Mouse (Mus musculus) retina, adult 2 months (tissue): Measurements from ENCODE around the gene Srsf10.

Source experiments
- DNase-seq: peaks from one replicate; pipeline ENCODE4 v3.0.0-alpha.2; 2012; ENCODE audit warnings: low read depth, low spot score

The Srsf10 gene

DNA sequence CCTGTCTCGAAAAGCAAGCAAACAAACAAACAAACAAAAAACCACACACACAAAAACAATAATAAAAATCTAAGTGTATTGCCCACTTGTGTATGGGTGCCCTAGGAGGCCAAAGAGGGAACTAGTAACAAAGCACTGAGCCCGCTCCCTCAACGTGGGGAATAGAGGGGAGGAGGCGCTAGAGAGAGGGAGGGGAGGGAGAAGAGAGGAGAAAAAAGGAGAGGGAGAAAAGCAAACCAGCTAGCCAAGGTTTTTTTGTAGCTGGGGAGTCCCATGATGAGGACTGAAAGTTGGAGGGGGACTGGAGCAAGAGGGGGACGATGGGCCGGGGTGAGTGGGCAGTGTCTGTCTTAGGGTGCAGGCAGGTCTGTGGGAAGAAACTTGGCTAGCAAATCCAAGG is 467 bp upstream of the Srsf10 start:
- no peak for DNase-seq

DNA sequence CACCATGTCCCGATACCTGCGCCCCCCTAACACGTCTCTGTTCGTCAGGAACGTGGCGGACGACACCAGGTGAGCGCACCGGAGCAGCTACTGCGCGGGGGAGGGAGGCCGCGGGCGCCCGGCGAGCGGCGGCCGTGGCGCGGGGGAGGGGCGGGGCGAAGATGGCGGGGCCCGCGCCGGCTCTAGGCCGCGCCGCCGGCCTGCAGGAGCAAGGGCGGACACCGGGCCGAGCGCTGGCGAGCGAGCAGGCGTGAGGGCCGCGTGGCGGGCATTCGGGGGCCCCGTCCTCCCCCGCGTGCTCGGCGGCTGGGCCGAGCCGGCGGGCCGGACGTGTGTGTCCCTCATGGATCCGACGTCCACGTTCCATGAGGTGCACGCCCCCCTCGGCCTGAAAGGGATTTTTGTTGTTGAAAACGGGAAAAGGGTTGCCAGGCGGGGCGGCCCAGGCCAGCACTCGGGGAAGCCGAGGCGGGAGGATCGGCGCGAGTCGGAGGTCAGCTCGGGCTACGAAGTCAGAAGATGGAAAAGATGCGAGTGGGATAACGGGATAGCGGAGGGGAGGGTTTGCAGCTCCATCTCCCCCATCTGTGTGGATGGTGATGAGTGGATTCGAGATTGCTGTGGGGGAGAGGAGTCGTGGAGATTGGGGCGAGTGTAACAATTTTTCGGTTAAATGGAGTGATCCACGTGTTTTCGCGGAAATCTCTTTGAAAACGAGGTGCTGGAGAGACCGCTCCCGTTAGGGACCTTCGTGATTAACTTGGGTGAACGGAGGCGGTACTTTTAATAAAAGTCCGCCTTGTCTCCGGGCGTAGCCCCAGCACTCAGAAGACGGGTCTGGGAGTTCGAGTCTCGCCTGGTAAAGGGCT is 910 bp downstream of the Srsf10 start:
- DNase-seq = no peak

DNA sequence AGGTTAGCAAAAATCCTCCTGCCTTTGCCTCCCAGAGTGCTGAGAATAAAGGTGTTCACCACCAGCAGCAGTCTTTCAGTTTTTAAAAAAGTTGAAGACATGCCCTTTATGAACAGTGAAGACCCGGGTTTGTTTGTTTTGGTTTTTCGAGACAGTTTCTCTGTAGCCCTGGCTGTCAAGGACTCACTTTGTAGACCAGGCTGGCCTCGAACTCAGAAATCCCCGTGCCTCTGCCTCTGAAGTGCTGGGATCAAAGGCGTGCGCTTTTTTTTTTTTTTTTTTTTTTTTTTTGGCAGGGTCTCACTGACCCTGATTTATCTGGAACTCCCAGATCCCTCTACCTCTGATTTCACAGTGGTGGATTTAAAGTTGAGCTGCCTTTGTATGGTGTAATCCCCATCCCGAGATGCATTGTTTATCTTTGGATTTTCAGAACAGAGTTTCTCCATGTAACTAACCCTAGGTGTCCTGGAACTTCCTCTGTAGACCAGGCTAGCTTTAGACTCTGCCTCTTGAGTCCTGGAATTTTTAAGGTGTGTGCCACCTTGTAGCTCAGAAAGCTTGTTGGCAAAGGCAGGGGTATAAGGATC is 2.1 kb downstream of the Srsf10 start:
- DNase-seq = no peak

DNA sequence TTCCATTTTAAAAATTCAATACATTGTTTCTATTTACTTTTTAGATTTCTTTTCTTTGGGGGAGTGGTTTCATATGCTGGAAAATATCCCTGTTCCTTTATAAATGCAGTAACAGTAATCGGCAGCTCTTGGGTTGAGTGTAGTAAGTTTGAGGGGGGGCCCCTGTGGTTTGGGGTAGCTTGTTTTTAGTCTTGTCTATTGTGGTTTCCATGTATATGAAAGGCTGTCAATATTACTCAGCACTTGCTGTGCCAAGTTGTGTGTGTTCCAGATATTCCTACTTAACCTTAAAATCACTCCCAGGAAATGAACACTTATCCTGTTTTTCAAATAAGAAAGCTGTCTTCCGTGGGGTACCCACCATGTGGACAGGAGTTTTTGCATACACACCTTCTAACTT is 13.4 kb downstream of the Srsf10 start:
- no peak for DNase-seq

DNA sequence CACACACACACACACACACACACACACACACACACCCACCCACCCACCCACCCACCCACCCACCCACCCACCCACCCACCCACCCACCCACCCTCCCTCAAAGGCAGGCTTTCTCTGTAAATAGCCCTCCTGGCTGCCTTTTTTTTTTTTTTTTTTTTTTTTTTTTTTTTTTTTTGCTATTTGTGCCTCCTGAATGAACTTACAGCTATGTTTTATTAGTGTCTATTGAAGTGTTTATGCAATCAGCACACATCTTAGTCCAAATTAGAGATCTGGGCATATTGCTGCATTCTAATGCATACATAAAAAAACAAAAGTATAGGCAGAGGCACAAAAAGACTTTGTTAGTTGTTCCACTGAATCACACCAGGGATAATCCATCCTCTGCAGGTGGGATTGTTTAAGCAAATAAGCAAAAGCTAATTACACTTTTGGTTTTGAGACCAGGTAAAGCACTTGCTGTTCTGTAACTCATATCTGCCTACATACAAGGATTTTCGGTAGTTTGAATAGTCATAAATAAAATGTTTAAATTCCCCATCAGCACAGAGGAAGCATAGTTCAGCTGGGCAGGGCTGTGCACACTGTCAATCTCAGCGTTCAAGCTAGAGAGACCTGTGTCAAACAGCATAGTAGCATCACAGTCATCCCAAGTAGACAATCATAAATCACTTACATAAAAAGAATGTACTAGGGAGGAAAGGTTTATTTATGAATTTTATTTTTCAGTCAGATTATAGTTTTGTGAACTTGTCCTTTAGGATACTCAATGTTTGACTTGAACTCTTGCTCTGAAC is 14.9 kb downstream of the Srsf10 start:
- no peak for DNase-seq

DNA sequence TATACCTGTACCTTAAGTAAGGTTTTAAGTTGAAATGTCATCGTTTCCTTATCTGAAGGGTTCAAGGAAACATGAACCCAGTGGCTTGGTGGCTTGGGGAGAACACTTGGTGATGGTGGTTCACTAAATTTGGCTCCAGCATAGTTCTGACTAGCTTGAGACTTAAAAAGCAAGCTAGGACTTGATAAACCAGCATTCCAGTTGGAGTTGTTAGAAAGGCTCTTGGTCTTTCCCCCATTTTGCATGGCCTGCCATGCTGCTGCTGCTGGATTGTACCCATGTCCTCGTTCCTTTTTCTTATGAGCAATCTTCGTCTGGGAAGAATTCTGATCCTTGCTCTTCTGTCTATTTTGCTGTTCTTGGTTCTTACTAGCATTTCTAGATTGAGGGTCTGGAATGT is 16.5 kb downstream of the Srsf10 start:
- DNase-seq = no peak

DNA sequence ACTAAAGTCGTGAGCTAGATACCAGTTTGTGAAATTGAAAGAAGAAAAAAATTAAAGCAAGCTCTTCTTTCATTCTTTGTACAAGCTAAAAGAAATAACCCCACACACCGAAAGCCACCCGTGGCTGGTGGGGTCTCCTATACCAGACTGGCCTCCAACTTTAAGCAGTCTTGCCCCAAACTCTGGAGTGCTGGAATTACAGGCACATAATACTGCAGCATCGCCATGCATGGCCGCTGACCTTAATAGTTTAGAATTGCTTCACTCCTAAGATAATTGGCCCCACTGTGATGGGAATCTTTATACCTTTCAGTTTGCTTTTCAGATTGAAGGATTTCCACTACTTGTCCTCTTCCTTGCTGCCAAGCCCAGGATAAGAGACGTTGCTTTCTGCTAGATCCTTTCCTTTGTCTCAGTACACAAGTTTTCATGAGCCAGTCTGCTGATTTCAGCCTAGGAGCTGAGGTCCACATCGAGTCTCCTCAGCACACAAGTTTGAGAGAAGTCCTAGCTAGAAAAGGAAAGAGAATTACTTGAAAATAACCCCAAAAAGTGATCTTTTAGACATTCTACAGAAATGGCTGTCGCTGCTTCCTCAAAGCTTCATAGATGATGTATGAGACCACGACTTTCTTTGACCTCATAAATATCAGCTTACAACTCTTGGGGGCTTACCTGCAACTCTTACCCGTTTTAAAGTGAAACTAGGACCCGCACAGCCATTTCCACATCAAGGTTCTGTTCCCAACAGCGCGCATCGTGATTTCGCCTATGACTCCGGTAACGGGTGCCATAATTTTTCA is 17.2 kb downstream of the Srsf10 start:
- DNase-seq = no peak

DNA sequence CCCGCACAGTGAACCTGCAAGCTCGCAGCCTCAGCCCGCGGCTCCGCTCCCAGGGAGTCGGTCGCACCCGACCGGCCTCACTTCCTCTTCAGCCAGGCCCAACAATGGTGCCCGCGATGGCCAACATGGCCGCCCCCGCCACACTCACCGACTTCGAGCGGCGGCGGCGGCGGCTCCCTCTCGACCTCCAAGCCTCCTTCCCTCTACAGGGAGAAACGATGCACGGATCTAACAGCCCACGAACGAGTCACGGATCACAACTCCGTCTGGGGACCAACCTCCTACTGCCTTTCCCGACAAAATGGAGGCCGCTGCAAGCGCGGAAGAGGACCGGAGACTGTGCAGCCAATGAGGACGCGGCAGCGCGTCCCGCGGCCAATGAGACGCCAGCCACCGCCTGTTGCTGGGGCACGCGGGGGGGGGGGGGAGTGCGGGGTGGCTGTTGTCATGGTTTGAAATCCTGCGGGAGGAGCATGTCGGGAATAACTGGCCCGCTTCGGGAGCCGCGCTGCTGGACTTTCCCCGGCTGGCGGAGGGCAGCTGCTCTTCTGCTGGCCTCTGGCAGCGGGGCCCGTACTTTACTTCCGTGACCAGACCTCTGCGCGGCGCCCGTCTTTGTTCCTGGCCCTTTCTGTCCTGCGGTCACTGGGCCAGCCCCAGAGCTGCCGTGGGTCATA is 18.1 kb downstream of the Srsf10 start, which contains the start of gene Pnrc2:
Gene Pnrc2 (minus strand): TSS at position 325 of the 677 bp plus-strand sequence.
- peak; percentile 80 for DNase-seq

DNA sequence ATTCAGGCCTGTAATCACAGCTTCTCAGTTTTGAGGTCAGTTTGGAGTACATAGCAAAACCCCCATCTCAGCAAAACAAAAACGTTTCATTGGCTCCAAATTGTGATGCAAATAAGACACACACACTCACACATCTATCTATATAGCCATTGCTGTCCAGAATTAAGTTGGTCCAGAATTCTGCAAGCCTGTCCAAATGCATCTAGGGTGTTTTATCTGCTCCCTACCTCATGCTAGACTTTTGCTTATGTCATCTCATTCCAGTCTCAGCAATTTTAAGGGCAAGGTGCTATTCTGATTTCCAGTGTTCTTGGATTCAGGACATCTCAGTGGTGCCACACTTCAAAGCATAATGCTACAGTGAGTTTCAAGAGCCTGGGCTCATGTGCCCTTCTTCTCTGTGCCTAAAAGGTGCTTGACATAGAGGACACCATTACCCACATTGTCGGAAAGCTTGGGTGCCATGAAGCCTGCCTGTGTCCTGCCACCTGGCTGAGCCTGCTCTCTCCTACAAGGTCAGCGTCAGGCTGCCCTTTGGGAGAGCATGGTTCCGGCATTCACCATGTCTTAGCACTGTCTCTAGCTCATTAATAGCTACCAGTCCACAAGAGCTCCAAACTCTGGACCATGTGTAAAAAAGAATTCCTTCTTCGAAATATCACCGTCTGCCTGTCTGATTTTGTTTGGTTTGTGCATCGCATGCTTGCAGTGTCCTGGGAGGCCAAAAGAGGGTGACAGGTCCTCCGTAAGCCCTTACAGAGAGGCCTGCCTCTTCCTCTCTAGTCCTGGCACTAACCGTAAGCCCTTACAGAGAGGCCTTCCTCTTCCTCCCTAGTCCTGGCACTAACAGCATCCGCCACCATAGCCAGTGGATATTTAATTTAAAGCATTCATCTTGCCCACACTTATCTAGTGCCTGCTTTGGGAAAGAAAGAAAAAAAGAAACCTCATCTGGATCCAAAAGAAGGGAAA is 19.3 kb downstream of the Srsf10 start:
- no peak for DNase-seq

DNA sequence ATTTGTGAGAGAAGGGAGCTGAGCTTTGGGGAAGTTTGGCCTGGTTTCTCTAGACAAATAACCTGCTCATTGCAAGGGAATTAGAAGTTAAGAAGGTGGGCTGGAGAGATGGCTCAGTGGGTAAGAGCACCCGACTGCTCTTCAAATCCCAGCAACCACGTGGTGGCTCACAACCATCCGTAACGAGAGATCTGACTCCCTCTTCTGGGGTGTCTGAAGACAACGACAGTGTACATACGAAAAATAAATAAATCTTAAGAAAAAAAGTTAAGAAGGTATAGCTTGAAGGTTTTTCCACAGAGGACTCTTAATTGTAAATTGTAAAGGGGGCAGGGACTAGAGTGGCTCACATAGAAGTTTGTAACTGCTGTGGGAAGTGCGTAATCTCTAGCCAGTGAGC is 20.0 kb downstream of the Srsf10 start:
- no peak for DNase-seq

DNA sequence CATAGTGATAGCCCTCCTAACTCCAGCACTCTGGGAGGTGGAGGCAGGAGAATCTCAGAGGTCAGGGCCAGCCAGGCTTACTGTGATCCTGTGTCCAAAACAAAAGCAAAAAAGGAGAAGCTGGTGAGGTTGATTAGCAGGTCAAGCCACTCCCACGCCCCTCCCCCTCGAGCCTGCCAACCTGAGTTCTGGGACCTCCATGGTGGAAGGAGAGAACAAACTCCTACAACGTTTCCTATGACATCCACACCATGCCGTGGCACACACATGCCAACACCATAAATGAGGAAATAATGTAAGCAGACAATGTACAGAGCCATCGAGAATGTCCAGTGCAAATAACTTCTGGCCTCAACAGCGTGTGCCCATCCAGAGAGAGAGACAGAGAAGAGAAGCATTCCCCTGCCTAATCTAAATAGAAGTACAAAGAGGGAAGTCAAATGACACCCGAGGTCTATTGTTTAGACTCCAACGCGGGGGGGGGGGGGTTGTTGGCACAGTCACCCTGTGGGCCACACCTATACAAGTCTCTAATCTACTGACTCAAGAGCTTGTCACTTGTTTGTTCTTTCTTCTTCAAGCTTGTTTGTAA is 20.5 kb downstream of the Srsf10 start:
- DNase-seq = no peak

DNA sequence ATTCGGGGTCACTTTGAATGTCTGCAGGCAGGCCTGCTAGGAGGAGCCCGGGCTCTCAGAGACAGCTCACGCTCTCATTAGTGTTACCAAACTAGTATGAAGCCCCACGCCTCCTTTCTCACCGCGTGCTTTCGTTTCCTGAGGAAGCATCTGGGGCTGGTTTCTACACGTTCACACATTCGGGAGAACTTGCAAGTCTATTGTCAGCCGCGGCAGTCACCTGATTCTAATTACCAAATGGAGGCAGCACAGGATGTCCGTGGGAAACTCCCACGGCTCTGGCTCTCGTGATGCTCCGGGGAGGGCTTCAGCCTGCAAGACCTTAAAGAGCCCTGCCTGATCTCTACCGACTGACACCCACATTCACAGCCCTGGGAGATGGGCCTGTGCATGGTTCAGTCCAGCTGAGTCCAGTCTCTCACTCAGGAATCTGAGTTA is 21.1 kb downstream of the Srsf10 start:
- DNase-seq = no peak

DNA sequence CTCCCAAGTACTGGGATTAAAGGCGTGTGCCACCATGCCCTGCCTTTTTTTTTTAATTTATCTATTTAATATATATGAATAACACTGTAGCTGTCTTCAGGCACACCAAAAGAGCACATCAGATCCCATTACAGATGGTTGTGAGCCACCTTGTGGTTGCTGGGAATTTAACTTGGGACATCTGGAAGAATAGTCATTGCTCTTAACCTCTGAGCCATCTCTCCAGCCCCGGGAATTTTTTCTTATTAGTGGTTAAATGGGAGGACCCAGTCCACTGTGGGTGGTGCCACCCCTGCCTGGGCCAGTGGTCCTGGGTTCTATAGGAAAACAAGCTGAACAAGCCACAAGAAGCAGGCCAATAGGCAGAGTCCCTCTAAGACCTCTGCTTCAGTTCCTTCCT is 22.2 kb downstream of the Srsf10 start:
- DNase-seq = no peak

DNA sequence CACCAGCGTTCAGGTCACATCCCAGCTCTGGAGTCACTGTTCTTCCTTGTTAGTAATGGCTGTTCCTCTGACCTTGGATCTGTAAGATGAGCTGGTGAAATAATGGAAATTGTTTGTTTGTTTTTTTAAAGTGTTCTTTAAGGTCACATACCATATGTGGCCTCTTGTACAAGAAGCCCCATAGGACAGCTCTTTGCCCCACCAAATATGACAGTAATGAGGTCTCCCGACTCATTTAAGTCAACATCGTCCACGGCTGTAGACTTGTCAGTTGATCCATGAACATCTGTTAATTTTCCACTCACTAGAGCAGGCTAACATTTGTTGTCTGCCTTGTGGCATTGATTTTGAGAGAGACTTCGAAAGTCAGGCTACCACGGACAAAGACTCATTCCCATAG is 23.5 kb downstream of the Srsf10 start:
- no peak for DNase-seq

DNA sequence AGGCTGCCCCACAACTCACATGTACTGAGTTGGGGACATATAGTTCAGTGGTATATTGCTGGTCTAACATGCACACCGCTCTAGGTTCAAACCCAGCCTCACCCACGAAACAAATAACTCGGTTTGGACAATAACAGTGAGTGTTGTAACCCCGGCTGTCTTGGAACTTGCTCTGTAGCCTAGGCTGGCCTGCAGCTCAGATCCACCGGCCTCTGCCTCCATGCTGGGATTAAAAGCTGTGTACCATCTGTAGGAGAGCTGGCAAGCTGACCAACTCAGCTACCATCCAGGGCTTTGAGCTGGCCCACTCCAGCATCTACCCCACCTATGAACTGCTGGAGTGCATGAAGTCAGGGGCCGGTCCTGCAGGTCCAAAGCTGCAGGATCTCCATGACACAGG is 24.5 kb downstream of the Srsf10 start:
- no peak for DNase-seq

DNA sequence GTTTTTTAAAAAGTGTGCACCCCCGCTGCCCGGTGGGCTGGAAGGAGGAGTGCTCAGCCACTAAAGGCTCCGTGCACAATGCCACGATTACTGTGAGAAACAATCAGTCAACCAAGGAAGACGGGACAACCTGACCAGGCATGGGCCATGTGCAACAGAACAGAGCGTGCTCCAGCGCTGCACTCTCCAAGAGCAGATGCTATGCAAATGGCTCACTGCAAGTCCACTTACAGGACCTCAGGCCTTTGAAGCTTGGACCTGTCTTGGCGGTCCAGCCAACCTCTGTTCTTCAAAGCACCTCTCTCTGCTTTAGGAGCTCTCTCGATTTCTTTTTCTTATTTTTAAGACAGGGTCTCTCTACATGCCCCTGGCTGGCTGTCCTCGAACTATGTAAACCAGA is 25.0 kb downstream of the Srsf10 start:
- DNase-seq = no peak

DNA sequence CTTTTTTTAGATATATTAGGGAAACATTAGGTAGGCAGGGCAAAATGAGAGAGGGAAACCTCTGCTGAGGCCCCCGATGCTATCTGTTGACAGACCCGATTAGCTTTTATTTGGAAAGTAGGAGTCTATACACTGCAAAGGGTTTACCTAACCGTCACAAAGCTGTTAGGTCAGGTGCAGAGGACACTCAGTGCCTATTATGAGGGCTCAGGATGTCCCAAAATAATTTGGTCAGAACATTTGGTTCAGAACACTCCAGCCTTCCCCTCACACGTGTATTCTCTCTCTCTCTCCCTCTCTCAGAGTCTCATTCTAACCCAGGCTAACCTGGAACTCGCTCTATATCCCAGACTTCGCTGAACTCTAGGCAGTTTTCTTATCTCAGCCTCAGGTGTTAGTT is 26.5 kb downstream of the Srsf10 start:
- no peak for DNase-seq

DNA sequence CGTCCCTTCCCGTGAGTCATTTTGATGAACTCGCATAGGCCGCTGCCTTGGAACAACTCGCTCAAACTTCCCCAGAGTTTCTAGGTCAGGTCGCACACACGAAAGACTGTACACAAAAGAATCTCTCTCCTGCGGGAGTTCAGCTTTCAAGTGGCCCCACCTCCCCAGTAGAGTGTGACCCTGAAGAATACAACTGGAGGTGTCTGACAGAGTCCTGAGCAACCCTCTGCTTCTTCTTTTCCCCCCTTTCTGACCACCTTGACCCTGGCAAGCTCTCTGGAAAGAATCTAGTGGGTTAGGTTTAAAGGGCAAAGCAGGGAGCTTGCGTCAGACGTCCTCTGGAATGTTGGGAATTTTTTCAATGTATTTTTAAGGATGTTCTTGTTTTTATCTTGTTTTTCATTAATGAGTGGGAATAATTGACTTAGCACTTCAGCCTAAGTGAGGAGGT is 27.9 kb downstream of the Srsf10 start:
- DNase-seq = no peak

DNA sequence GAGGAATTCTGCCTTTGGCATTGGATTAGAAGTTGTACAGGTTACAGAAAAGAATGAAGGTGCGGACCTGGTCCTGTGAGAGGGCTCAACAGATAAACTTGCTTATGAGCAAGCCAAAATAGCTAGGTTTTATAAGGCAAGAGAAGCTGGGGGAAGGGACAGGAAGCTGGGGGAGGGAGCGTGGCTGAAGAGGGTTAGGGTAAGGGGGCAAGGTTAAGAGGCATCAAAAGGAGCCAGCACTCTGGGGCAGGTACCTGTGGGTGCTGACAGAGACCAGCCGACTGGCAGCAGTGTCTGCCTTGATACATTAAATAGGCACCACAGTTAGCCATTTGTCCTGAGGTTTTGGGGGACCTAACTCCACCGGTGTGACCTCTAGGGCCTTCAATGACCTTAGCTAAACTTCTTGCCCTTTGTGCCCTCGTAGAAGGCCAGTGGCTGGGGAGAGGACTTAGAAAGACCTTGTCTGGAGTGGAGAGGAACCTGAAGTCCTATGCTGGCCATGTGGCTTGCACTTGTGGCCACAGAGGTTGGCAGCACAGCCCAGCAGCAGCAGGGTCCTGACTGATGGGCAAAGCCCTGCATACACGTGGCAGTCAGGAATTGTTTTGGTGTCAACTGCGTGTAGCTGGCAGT is 28.5 kb downstream of the Srsf10 start:
- no peak for DNase-seq
